Mouse (Mus musculus) forebrain, embryonic 11.5 days (tissue): ENCODE data around the gene Rpl13a. TPM values are rescaled to one million over a fixed set of nuclear protein-coding genes. Genes with fewer than 3 reads are reported as not detected.

Experiments
- ATAC-seq: fragments of 200-750 bp; cut with Nextera tagmentation; replicated peaks from 2 replicates; pipeline ENCODE4 v1.8.0; 2017; ENCODE audit warnings: moderate TSS enrichment; ENCODE audit not compliant: low FRiP score
- DNase-seq: peaks from one replicate; pipeline ENCODE4 v3.0.0-alpha.2; 2017; ENCODE audit warnings: low spot score
- H3K27ac ChIP-seq: fragments of 300-500 bp; sonication (generic); 2 replicates; pipeline ENCODE4 v1.5.1; 2014; ENCODE audit warnings: low read depth, low read length
- H3K27me3 ChIP-seq: fragments of 300-500 bp; sonication (generic); 2 replicates; pipeline ENCODE4 v1.6.1; 2014; ENCODE audit warnings: mild to moderate bottlenecking, low read length, mixed read lengths; ENCODE audit not compliant: control insufficient read depth, insufficient read depth
- H3K36me3 ChIP-seq: fragments of 300-500 bp; sonication (generic); 2 replicates; pipeline ENCODE4 v1.6.1; 2014; ENCODE audit warnings: mild to moderate bottlenecking, low read length, moderate library complexity, mixed read lengths; ENCODE audit not compliant: control insufficient read depth, insufficient read depth
- H3K4me1 ChIP-seq: fragments of 300-500 bp; sonication (generic); replicated peaks from 2 replicates; pipeline ENCODE4 v1.6.1; 2014; ENCODE audit warnings: low read length, mixed read lengths; ENCODE audit not compliant: control insufficient read depth, insufficient read depth
- H3K4me2 ChIP-seq: fragments of 300-500 bp; sonication (generic); 2 replicates; pipeline ENCODE4 v1.6.1; 2014; ENCODE audit warnings: low read depth, mild to moderate bottlenecking, low read length, moderate library complexity, mixed read lengths; ENCODE audit not compliant: severe bottlenecking
- H3K4me3 ChIP-seq: fragments of 300-500 bp; sonication (generic); 2 replicates; pipeline ENCODE4 v1.5.1; 2014; ENCODE audit warnings: low read depth, low read length
- H3K9ac ChIP-seq: fragments of 300-500 bp; sonication (generic); 2 replicates; pipeline ENCODE4 v1.6.1; 2014; ENCODE audit warnings: low read length
- H3K9me3 ChIP-seq: fragments of 300-500 bp; sonication (generic); 2 replicates; pipeline ENCODE4 v1.6.1; 2016; ENCODE audit warnings: low read length, mixed read lengths; ENCODE audit not compliant: control insufficient read depth
- WGBS: fragments of 180-500 bp; shearing (Covaris S2); extraction: QIAGEN DNeasy Blood & Tissue Kit; methylation state at CpG from one replicate; pipeline ENCODE4 v1.1.7; 2014; 5-methylcytosine and 5-hydroxymethylcytosine counted together
- polyA plus RNA-seq: library from polyadenylated mRNA; unstranded; fragments of >200 nt; fragmentation: Nextera tagmentation; extraction: Ambion mirVana; gene quantifications from 2 replicates; pipeline ENCODE4 v1.2.1, GENCODE M21; 2014

Rpl13a gene
- polyA plus RNA-seq, 1 experiment from 2014 or later = 1,164 TPM

DNA sequence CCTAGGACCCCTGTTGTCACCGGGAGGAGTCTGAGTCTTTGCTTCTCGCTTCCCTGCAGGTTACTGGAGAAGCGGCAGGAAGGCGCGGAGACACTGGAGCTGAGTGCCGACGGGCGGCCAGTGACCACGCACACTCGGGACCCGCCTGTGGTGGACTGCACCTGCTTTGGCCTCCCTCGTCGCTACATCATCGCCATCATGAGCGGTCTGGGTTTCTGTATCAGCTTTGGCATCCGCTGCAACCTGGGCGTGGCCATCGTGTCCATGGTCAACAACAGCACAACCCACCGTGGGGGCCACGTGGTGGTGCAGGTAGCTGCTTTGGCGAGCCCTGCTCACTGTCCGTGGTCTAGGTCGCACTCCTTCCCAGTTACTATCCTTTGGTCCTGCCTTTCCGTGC lies 40.1 kb upstream of the Rpl13a start:
- H3K9me3 ChIP-seq = peaks cover 7% of the 10 kb centered on the region
- H3K9ac ChIP-seq = no peak overlapping the region
- no peaks in the 10 kb centered on the region for H3K36me3 ChIP-seq
- no peak for DNase-seq
- H3K4me1 ChIP-seq = peaks cover 4% of the 10 kb centered on the region; the same call in 1 of the 2 replicates
- 3% methylated on average over 24 of the region's 24 CpGs for WGBS
- ATAC-seq = no peak
- no peak overlapping the region for H3K27ac ChIP-seq
- H3K27me3 ChIP-seq = peaks cover 60% of the 10 kb centered on the region
- H3K4me3 ChIP-seq = no peak overlapping the region
- H3K4me2 ChIP-seq = no peak overlapping the region

DNA sequence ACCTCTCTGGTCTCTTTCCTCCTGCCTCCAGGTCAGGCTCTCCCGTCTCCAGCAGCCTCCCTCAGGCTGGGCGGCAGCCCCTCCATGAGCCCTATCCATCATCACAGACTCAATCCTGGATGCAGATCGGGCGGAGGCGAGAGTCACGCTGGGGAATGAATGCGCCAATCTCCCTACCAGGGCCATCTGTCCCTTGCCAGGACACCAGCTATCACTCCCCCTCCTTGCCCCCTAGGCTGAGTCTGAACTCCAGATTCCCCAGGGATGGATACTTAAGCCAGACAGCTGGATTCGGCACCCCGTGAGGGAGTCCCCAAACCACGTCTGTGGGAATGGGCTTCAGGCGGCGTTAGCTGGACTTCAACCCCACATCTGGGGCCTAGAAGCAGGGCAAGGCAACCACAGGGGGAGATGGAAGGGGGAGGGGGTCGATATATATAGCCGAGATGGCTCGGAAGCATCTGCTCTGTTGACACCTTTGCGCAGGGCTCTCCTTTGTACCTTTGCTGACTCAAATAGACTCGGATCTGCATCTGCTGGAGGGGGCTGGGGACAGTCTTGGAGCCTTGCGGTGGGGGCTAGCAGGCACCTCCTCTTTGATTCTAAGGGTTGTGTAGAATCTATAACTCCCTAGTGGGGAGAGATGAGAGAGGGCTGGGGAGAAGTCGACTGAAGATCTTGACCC lies 39.3 kb upstream of the Rpl13a start:
- ATAC-seq (no peak), DNase-seq (no peak)
- Histone ChIP-seq H3K9ac (no peak overlapping the region), H3K27ac (no peak overlapping the region), H3K27me3 (peaks cover 68% of the 10 kb centered on the region), H3K9me3 (peaks cover 7% of the 10 kb centered on the region), H3K36me3 (no peaks in the 10 kb centered on the region), H3K4me2 (no peak overlapping the region), H3K4me3 (no peak overlapping the region), H3K4me1 (peaks cover 4% of the 10 kb centered on the region; the same call in 1 of the 2 replicates)
- WGBS = 3% methylated on average over 19 of the region's 19 CpGs

DNA sequence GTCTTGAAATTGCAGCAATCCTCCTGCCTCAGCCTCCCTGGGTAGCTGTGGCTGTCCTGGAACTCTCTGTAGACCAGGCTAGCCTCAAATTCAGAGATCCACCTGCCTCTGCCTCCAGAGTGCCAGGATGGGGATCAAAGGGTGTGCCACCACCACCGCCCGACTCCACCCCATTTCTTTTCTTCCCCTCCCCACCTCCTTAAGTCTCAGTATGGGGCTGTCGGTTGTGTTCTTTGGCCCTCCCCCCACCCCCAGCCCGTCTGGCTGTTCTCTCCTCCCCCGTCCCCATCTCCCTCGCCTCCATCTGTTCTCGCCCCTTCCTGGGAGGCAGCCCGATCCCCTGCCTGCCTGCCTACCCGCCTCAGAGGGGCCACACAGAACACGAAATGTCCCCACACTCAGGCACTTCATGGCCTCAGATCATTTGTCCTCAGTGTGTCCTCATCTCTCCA lies 38.4 kb upstream of the Rpl13a start:
- DNase-seq (no peak), ATAC-seq (no peak)
- Histone ChIP-seq H3K27ac (0 out of 2 replicates have a peak overlapping the region, but pooled peaks have one; percentile 12), H3K4me2 (no peak overlapping the region), H3K9ac (no peak overlapping the region), H3K9me3 (peaks cover 7% of the 10 kb centered on the region), H3K36me3 (no peaks in the 10 kb centered on the region), H3K4me1 (peaks cover 4% of the 10 kb centered on the region; the same call in 1 of the 2 replicates), H3K4me3 (no peak overlapping the region), H3K27me3 (peaks cover 72% of the 10 kb centered on the region)
- 25% methylated on average over 10 of the region's 10 CpGs for WGBS

DNA sequence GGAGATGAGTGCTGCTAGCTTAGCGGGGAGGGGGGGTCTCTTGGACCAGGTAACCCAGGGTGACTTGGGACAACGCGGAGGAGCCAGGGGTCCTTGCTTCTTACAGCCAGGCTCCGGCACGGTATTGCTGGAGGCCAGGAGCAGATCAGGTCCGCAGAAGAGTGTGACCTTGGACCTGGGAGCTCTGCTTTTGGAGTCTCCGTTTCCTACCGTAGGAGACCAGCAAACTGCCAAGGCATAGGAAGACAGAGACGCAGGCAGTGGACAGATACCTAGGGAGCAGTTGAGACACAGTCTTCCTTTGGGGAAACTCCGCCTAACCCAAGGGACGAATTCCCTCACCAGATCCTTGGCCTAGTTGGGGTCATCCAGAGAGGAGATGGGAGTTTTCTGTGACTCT lies 37.1 kb upstream of the Rpl13a start:
- H3K4me3 ChIP-seq = no peak overlapping the region

DNA sequence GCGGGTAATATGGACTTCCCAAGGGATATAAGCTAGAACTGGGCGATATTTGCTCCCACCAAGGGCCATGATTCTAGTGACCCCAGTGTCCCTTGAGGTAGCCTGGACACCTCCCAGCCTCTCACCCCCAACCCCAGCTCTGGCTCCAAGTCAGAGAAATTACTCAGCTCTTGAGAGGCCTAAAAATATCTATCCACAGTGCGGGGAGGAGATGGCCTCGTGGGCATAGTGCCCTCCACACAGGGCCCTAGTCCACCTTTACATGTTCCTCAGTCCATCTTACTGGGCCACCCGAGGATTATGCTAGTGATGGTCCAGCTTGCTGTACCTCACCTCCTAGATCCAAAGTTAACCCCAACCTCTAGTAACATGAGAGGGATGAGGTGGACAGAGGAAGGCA lies 36.3 kb upstream of the Rpl13a start:
- peaks cover 5% of the 10 kb centered on the region; the same call in 1 of the 2 replicates for H3K4me1 ChIP-seq
- no peak for ATAC-seq
- no peak overlapping the region for H3K4me3 ChIP-seq
- DNase-seq = no peak
- peaks cover 3% of the 10 kb centered on the region for H3K9me3 ChIP-seq
- no peak overlapping the region for H3K27ac ChIP-seq
- no peak overlapping the region for H3K9ac ChIP-seq
- H3K27me3 ChIP-seq = peaks cover 70% of the 10 kb centered on the region
- H3K36me3 ChIP-seq = no peaks in the 10 kb centered on the region
- WGBS = 71% methylated on average over 5 of the region's 5 CpGs
- no peak overlapping the region for H3K4me2 ChIP-seq

More for the DNA sequence above, 37.1 kb upstream of the Rpl13a start:
- Histone ChIP-seq H3K27me3 (peaks cover 72% of the 10 kb centered on the region), H3K36me3 (no peaks in the 10 kb centered on the region), H3K27ac (no peak overlapping the region), H3K9me3 (peaks cover 7% of the 10 kb centered on the region), H3K9ac (no peak overlapping the region), H3K4me1 (peaks cover 5% of the 10 kb centered on the region; the same call in 1 of the 2 replicates), H3K4me2 (no peak overlapping the region)
- WGBS = 44% methylated on average over 11 of the region's 11 CpGs
- DNase-seq (no peak), ATAC-seq (no peak)

DNA sequence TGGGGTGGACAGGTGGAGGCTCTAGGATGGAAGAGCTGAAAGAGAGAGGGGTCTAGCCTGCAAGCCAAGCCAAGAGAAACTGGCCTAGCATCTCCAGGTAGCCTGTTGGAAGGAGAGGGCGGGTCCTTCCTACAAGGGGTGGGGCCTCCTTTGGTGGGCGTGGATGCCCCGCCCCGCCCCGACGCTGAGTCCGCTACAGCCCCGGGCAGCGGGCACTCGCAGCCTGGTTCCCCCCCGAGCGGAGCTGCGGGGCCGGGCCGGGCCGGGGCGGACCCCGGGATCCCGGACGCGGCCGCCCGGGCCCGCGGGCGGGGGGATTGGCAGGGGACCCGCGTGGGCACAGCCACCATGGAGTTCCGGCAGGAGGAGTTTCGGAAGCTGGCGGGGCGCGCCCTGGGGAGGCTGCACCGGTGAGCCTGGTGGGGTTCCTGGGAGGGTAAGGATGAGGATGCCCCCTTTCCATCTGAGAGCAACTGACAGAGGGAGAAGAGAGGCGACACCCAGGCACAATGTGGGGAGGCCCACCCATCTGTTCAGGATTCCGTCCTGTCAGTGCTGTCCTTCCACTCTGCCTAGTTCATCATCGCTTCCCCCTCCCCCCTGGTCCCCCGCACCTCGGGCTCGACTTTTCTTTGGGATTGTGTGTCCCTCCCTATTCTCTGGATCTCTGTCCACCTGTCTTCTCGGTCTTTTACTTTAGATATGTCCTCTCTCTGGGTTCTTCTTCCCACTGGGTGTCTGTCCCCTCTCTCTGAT lies 35.4 kb upstream of the Rpl13a start, which contains the start of gene Slc17a7:
Gene Slc17a7 (plus strand): TSS at position 215 of the 756 bp plus-strand sequence.
- DNase-seq = peak; percentile 72
- peaks cover 63% of the 10 kb centered on the region for H3K27me3 ChIP-seq
- no peaks in the 10 kb centered on the region for H3K36me3 ChIP-seq
- no peaks in the 10 kb centered on the region for H3K9me3 ChIP-seq
- peaks cover 5% of the 10 kb centered on the region; the same call in 1 of the 2 replicates for H3K4me1 ChIP-seq
- H3K4me3 ChIP-seq = peak within 1 kb of the TSS; percentile 37
- H3K4me2 ChIP-seq = peak within 1 kb of the TSS; percentile 65
- H3K27ac ChIP-seq = no peak within 1 kb of the TSS
- WGBS = 3% methylated on average over 39 of the region's 41 CpGs
- H3K9ac ChIP-seq = peak within 1 kb of the TSS; percentile 45; the same call in 1 of the 2 replicates
- no peak for ATAC-seq

DNA sequence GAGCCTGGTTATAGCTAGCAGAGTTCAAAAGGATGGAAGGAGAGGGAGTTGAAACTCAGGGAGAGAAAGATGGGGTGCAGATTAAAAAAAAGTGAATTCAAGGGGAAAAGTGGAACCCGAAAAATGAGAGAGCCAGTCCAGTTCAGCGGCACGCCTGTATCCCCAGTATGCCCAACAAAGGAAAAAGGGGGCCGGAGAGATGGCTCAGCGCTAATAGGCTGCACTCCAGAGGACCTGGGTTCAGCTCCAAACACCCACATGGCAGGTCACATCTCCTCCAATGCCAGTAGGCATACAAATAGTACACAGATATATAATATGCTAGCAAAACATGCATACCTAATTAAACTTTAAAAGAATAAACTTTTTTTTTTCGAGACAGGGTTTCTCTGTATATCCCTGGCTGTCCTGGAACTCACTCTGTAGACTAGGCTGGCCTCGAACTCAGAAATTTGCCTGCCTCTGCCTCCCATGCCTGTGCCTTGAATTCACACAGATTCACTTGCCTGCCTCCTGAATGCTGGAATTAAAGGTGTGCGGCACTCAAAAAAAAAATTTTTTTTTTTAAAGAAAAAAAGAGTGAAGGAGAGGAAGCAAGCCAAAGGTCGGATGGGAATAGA lies 34.5 kb upstream of the Rpl13a start:
- Histone ChIP-seq H3K9me3 (no peaks in the 10 kb centered on the region), H3K27ac (no peak overlapping the region), H3K4me2 (no peak overlapping the region), H3K9ac (no peak overlapping the region), H3K36me3 (no peaks in the 10 kb centered on the region), H3K4me1 (peaks cover 5% of the 10 kb centered on the region; the same call in 1 of the 2 replicates), H3K4me3 (no peak overlapping the region), H3K27me3 (peaks cover 55% of the 10 kb centered on the region)
- no peak for ATAC-seq
- DNase-seq = no peak
- WGBS = 70% methylated on average over 9 of the region's 9 CpGs

DNA sequence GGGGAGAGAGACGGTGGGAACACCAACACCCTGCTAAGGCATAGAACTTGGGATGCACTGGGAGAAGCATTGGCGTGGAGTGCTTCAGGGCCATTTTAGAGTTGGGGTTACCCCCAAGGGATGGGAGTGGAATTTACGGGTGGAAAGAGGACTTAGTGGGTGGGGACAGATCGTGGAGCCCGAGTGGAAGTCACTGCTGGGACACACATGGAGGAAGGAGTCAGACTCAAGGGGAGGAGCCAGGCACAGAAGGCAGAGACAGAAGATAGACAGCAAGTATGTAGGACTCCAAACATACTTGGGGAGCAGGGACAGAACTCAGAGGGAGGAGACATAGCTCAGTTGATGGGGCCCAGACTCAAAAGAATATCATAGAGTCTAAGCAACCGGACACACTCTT lies 34.0 kb upstream of the Rpl13a start:
- no peaks in the 10 kb centered on the region for H3K36me3 ChIP-seq
- peaks cover 5% of the 10 kb centered on the region; the same call in 1 of the 2 replicates for H3K4me1 ChIP-seq
- H3K4me2 ChIP-seq = peak overlapping the region; percentile 64; the same call in 1 of the 2 replicates
- peaks cover 49% of the 10 kb centered on the region for H3K27me3 ChIP-seq
- H3K4me3 ChIP-seq = peak overlapping the region; percentile 31; the same call in 1 of the 2 replicates
- ATAC-seq = no peak; the same call in none of the 2 replicates
- no peak overlapping the region for H3K27ac ChIP-seq
- no peak overlapping the region for H3K9ac ChIP-seq
- no peaks in the 10 kb centered on the region for H3K9me3 ChIP-seq
- DNase-seq = no peak
- 27% methylated on average over 6 of the region's 6 CpGs for WGBS
